Mouse (Mus musculus): ENCODE data around the gene Atp13a1. TPM values are rescaled to one million over a fixed set of nuclear protein-coding genes. Genes with fewer than 3 reads are reported as not detected.

Gene Atp13a1
- polyA plus RNA-seq, 1 experiment from 2014 or later = 45.6 TPM

- H3K27me3 ChIP-seq (ENCODE audit: control insufficient read depth, insufficient read depth, low read length) = no peaks in the 10 kb centered on the region
- no peak overlapping the region for H3K27ac ChIP-seq (ENCODE audit: low read length)
- no peak overlapping the region for H3K4me2 ChIP-seq (ENCODE audit: low read depth, low read length)
- H3K4me3 ChIP-seq (replicated peaks; ENCODE audit: low read length) = no peak overlapping the region
- 96% methylated on average over 6 of the region's 6 CpGs for WGBS
- ATAC-seq (ENCODE audit: insufficient read depth, low FRiP score) = no peak
- H3K36me3 ChIP-seq (ENCODE audit: control insufficient read depth, insufficient read depth, low read length) = peaks cover 30% of the 10 kb centered on the region
- H3K9me3 ChIP-seq (replicated peaks; ENCODE audit: control insufficient read depth, low read length) = no peaks in the 10 kb centered on the region
- H3K9ac ChIP-seq (ENCODE audit: low read length) = no peak overlapping the region
- H3K4me1 ChIP-seq (ENCODE audit: control insufficient read depth, insufficient read depth, low read length) = peaks cover 15% of the 10 kb centered on the region
Measured at GRCm38 (mm10) chr8:69794901-69795300, 3.9 kb downstream of the Atp13a1 start.

- Histone ChIP-seq H3K9ac (ENCODE audit: low read length) (no peak overlapping the region), H3K4me1 (ENCODE audit: control insufficient read depth, insufficient read depth, low read length) (peaks cover 12% of the 10 kb centered on the region), H3K9me3 (replicated peaks; ENCODE audit: control insufficient read depth, low read length) (no peaks in the 10 kb centered on the region), H3K4me3 (replicated peaks; ENCODE audit: low read length) (no peak overlapping the region), H3K27ac (ENCODE audit: low read length) (no peak overlapping the region), H3K4me2 (ENCODE audit: low read depth, low read length) (no peak overlapping the region), H3K27me3 (ENCODE audit: control insufficient read depth, insufficient read depth, low read length) (no peaks in the 10 kb centered on the region), H3K36me3 (ENCODE audit: control insufficient read depth, insufficient read depth, low read length) (peaks cover 46% of the 10 kb centered on the region)
- ATAC-seq (ENCODE audit: insufficient read depth, low FRiP score) = no peak
- WGBS = 94% methylated on average over 16 of the region's 16 CpGs
Measured at GRCm38 (mm10) chr8:69796721-69797345, 5.9 kb downstream of the Atp13a1 start.

- no peak for ATAC-seq (ENCODE audit: insufficient read depth, low FRiP score)
- WGBS = 91% methylated on average over 10 of the region's 10 CpGs
- peaks cover 4% of the 10 kb centered on the region for H3K4me1 ChIP-seq (ENCODE audit: control insufficient read depth, insufficient read depth, low read length)
Measured at GRCm38 (mm10) chr8:69797661-69798060, 6.7 kb downstream of the Atp13a1 start.

GRCm38 (mm10) chr8:69799261-69799660 is 8.3 kb downstream of the Atp13a1 start:
- Histone ChIP-seq H3K27me3 (ENCODE audit: control insufficient read depth, insufficient read depth, low read length) (no peaks in the 10 kb centered on the region), H3K4me1 (ENCODE audit: control insufficient read depth, insufficient read depth, low read length) (no peaks in the 10 kb centered on the region), H3K9me3 (replicated peaks; ENCODE audit: control insufficient read depth, low read length) (no peaks in the 10 kb centered on the region), H3K27ac (ENCODE audit: low read length) (no peak overlapping the region), H3K4me2 (ENCODE audit: low read depth, low read length) (no peak overlapping the region), H3K36me3 (ENCODE audit: control insufficient read depth, insufficient read depth, low read length) (peaks cover 61% of the 10 kb centered on the region), H3K4me3 (replicated peaks; ENCODE audit: low read length) (no peak overlapping the region), H3K9ac (ENCODE audit: low read length) (no peak overlapping the region)
- no peak for ATAC-seq (ENCODE audit: insufficient read depth, low FRiP score)
- 92% methylated on average over 8 of the region's 8 CpGs for WGBS

More at GRCm38 (mm10) chr8:69797661-69798060, 6.7 kb downstream of the Atp13a1 start:
- Histone ChIP-seq H3K27me3 (ENCODE audit: control insufficient read depth, insufficient read depth, low read length) (no peaks in the 10 kb centered on the region), H3K27ac (ENCODE audit: low read length) (no peak overlapping the region), H3K36me3 (ENCODE audit: control insufficient read depth, insufficient read depth, low read length) (peaks cover 53% of the 10 kb centered on the region), H3K9ac (ENCODE audit: low read length) (no peak overlapping the region), H3K9me3 (replicated peaks; ENCODE audit: control insufficient read depth, low read length) (no peaks in the 10 kb centered on the region), H3K4me3 (replicated peaks; ENCODE audit: low read length) (no peak overlapping the region), H3K4me2 (ENCODE audit: low read depth, low read length) (no peak overlapping the region)

GRCm38 (mm10) chr8:69799946-69800345 is 9.0 kb downstream of the Atp13a1 start:
- Histone ChIP-seq H3K4me3 (replicated peaks; ENCODE audit: low read length) (no peak overlapping the region), H3K4me2 (ENCODE audit: low read depth, low read length) (no peak overlapping the region), H3K9ac (ENCODE audit: low read length) (no peak overlapping the region), H3K4me1 (ENCODE audit: control insufficient read depth, insufficient read depth, low read length) (no peaks in the 10 kb centered on the region), H3K36me3 (ENCODE audit: control insufficient read depth, insufficient read depth, low read length) (peaks cover 64% of the 10 kb centered on the region), H3K27ac (ENCODE audit: low read length) (no peak overlapping the region), H3K27me3 (ENCODE audit: control insufficient read depth, insufficient read depth, low read length) (no peaks in the 10 kb centered on the region), H3K9me3 (replicated peaks; ENCODE audit: control insufficient read depth, low read length) (no peaks in the 10 kb centered on the region)
- ATAC-seq (ENCODE audit: insufficient read depth, low FRiP score) = no peak
- WGBS = 86% methylated on average over 5 of the region's 5 CpGs

- no peak overlapping the region for H3K9ac ChIP-seq (ENCODE audit: low read length)
- no peaks in the 10 kb centered on the region for H3K9me3 ChIP-seq (replicated peaks; ENCODE audit: control insufficient read depth, low read length)
- H3K27ac ChIP-seq (ENCODE audit: low read length) = no peak overlapping the region
- H3K36me3 ChIP-seq (ENCODE audit: control insufficient read depth, insufficient read depth, low read length) = peaks cover 64% of the 10 kb centered on the region
- WGBS = 92% methylated on average over 4 of the region's 4 CpGs
- no peak overlapping the region for H3K4me3 ChIP-seq (replicated peaks; ENCODE audit: low read length)
- H3K27me3 ChIP-seq (ENCODE audit: control insufficient read depth, insufficient read depth, low read length) = no peaks in the 10 kb centered on the region
- H3K4me2 ChIP-seq (ENCODE audit: low read depth, low read length) = no peak overlapping the region
- H3K4me1 ChIP-seq (ENCODE audit: control insufficient read depth, insufficient read depth, low read length) = no peaks in the 10 kb centered on the region
- no peak for ATAC-seq (ENCODE audit: insufficient read depth, low FRiP score)
Measured at GRCm38 (mm10) chr8:69801796-69802195, 10.8 kb downstream of the Atp13a1 start.

- no peak overlapping the region for H3K27ac ChIP-seq (ENCODE audit: low read length)
- no peak overlapping the region for H3K4me2 ChIP-seq (ENCODE audit: low read depth, low read length)
- ATAC-seq (ENCODE audit: insufficient read depth, low FRiP score) = no peak
- no peak overlapping the region for H3K4me3 ChIP-seq (replicated peaks; ENCODE audit: low read length)
- no peaks in the 10 kb centered on the region for H3K27me3 ChIP-seq (ENCODE audit: control insufficient read depth, insufficient read depth, low read length)
- no peak overlapping the region for H3K9ac ChIP-seq (ENCODE audit: low read length)
- H3K36me3 ChIP-seq (ENCODE audit: control insufficient read depth, insufficient read depth, low read length) = peaks cover 65% of the 10 kb centered on the region
- no peaks in the 10 kb centered on the region for H3K4me1 ChIP-seq (ENCODE audit: control insufficient read depth, insufficient read depth, low read length)
- no peaks in the 10 kb centered on the region for H3K9me3 ChIP-seq (replicated peaks; ENCODE audit: control insufficient read depth, low read length)
Measured at GRCm38 (mm10) chr8:69802216-69802615, 11.3 kb downstream of the Atp13a1 start.

- Histone ChIP-seq H3K4me3 (replicated peaks; ENCODE audit: low read length) (no peak overlapping the region), H3K36me3 (ENCODE audit: control insufficient read depth, insufficient read depth, low read length) (peaks cover 66% of the 10 kb centered on the region), H3K4me1 (ENCODE audit: control insufficient read depth, insufficient read depth, low read length) (no peaks in the 10 kb centered on the region; the same call in 1 of the 2 replicates), H3K9ac (ENCODE audit: low read length) (no peak overlapping the region), H3K9me3 (replicated peaks; ENCODE audit: control insufficient read depth, low read length) (no peaks in the 10 kb centered on the region), H3K27ac (ENCODE audit: low read length) (no peak overlapping the region), H3K27me3 (ENCODE audit: control insufficient read depth, insufficient read depth, low read length) (no peaks in the 10 kb centered on the region), H3K4me2 (ENCODE audit: low read depth, low read length) (no peak overlapping the region)
- WGBS = 89% methylated on average over 7 of the region's 7 CpGs
- no peak for ATAC-seq (ENCODE audit: insufficient read depth, low FRiP score)
Measured at GRCm38 (mm10) chr8:69803366-69803765, 12.4 kb downstream of the Atp13a1 start.

- H3K9me3 ChIP-seq (replicated peaks; ENCODE audit: control insufficient read depth, low read length) = no peaks in the 10 kb centered on the region
- H3K27me3 ChIP-seq (ENCODE audit: control insufficient read depth, insufficient read depth, low read length) = no peaks in the 10 kb centered on the region
- H3K4me2 ChIP-seq (ENCODE audit: low read depth, low read length) = no peak overlapping the region
- WGBS = 91% methylated on average over 6 of the region's 6 CpGs
- H3K4me3 ChIP-seq (replicated peaks; ENCODE audit: low read length) = no peak overlapping the region
- no peaks in the 10 kb centered on the region; the same call in 1 of the 2 replicates for H3K4me1 ChIP-seq (ENCODE audit: control insufficient read depth, insufficient read depth, low read length)
- H3K36me3 ChIP-seq (ENCODE audit: control insufficient read depth, insufficient read depth, low read length) = peaks cover 57% of the 10 kb centered on the region
- no peak for ATAC-seq (ENCODE audit: insufficient read depth, low FRiP score)
- no peak overlapping the region for H3K9ac ChIP-seq (ENCODE audit: low read length)
- no peak overlapping the region for H3K27ac ChIP-seq (ENCODE audit: low read length)
Measured at GRCm38 (mm10) chr8:69804537-69804936, 13.6 kb downstream of the Atp13a1 start.

All from stomach, embryonic 16.5 days (tissue).